Mouse (Mus musculus): Measurements from ENCODE around the gene Wap. TPM values are rescaled to one million over a fixed set of nuclear protein-coding genes. Genes with fewer than 3 reads are reported as not detected.

The Wap gene
- total RNA-seq, 2 experiments from 2014 or later, result not detected

GRCm38 (mm10) chr11:6587249-6587940 lies 51.0 kb downstream of the Wap start:
- no peak for TF ChIP-seq CTCF (conservative IDR thresholded peaks at IDR 0.05)
- Histone ChIP-seq H3K27ac (peak overlapping the region; percentile 32; the same call in 1 of the 2 replicates), H3K4me3 (no peak overlapping the region)
- no peak for DNase-seq (ENCODE audit: low spot score in 2 of 2)

- peak overlapping the region; percentile 28; the same call in 1 of the 2 replicates for H3K27ac ChIP-seq
- H3K4me3 ChIP-seq, result no peak overlapping the region
- peak; percentile 61 for TF ChIP-seq CTCF (conservative IDR thresholded peaks at IDR 0.05)
- DNase-seq (ENCODE audit: low spot score in 2 of 2), result no peak
Observed at GRCm38 (mm10) chr11:6586660-6587059, 51.8 kb downstream of the Wap start.

DNA sequence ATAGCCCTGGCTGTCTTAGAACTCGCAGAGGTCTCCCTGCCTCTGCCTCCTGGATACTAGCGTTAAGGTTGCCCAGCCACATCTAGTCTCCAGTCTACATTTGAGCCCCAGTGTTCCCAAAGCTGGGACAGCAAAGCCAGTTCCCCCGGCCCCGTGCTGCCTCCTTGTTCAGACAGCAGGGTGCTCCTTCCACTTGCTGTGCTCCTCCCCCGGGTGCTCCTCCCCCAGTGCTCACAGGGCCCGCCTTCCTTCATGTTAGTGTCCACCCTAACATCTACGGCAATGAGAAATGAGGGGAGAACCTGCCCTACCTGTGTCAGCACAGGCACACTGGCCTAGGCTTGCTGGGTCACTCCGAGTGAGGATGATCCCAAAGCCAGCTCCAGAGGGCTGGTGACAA lies 52.7 kb downstream of the Wap start:
- Histone ChIP-seq H3K4me3 (no peak overlapping the region), H3K27ac (no peak overlapping the region)
- no peak for DNase-seq (ENCODE audit: low spot score in 2 of 2)
- TF ChIP-seq CTCF (conservative IDR thresholded peaks at IDR 0.05), result no peak

Other genes with a start within 250 kb of the Wap start
- gene Zmiz2, start 249.6 kb downstream of the Wap start, total RNA-seq (2021), result 100 to 1,000 TPM; 170 TPM
- 1,000 to 10,000 TPM; 1,589 to 1,677 TPM for gene Ppia, start 223.2 kb downstream of the Wap start, total RNA-seq (2021)
- 10 to 100 TPM; 43.6 to 47.3 TPM for gene H2afv, start 194.2 kb downstream of the Wap start, total RNA-seq (2021)
- gene Purb, start 162.7 kb downstream of the Wap start, total RNA-seq (2021), result 100 to 1,000 TPM; 234 to 240 TPM
- gene Myo1g, start 117.7 kb downstream of the Wap start, total RNA-seq (2021), result under 1 TPM; 0.59 to 0.91 TPM
- 10 to 100 TPM; 50.2 to 55.8 TPM for gene Ccm2, start 91.8 kb downstream of the Wap start, total RNA-seq (2021)
- gene Nacad, start 32.6 kb downstream of the Wap start, total RNA-seq (2021), result 10 to 100 TPM; 36.9 to 37.1 TPM
- gene Tbrg4, start 12.6 kb downstream of the Wap start, total RNA-seq (2021), result 10 to 100 TPM; 42.9 to 52.9 TPM
- gene Ramp3, start 19.9 kb upstream of the Wap start, total RNA-seq (2021), result 1 to 10 TPM; 6.1 to 7.6 TPM
- gene Gm11983, start 199.0 kb upstream of the Wap start, total RNA-seq (2021), result not detected